7 mouse cellular contexts compared by ENCODE assay signal in genomic region chr4:9135481-9136187, GRCm38 (mm10).
DNase-seq lines count a peak whose midpoint lies in the region; ATAC-seq lines count a peak whose summit lies in the region.

No protein-coding gene starts in this region.

- peak; percentile 97 for DNase-seq in adrenal gland, postnatal 10 days
- peak; percentile 92 for DNase-seq in embryonic facial prominence, embryonic 10.5 days (ENCODE audit: low spot score)
- peak; percentile 98 for DNase-seq in heart, adult 11 months
- peak; percentile 73 for DNase-seq in kidney, adult 11 months
- peak; percentile 98 for DNase-seq in left cerebral cortex, postnatal 4 days
- DNase-seq in skeletal muscle tissue, adult 2 months (ENCODE audit: low read depth, low spot score): peak; percentile 79

- H3K27ac ChIP-seq in embryonic facial prominence, embryonic 10.5 days (replicated peaks): no peak overlapping the region
- peak overlapping the region; percentile 84 for H3K27ac ChIP-seq in midbrain, embryonic 12.5 days (replicated peaks)

- ATAC-seq in midbrain, embryonic 12.5 days (ENCODE audit: low FRiP score, low read depth): peak; percentile 89

- peak overlapping the region; percentile 50 for H3K4me2 ChIP-seq in midbrain, embryonic 12.5 days (replicated peaks)

- intact Hi-C loops in left cerebral cortex, postnatal 4 days (cut with DNase I): loop anchor here (5.0 to 10.0 kb wide), 3 partner anchors 137 to 751 kb away; no protein-coding TSS in a partner anchor

- peaks cover 16% of the 10 kb centered on the region for H3K4me1 ChIP-seq in embryonic facial prominence, embryonic 10.5 days
- peaks cover 10% of the 10 kb centered on the region for H3K4me1 ChIP-seq in midbrain, embryonic 12.5 days

- H3K4me3 ChIP-seq in embryonic facial prominence, embryonic 10.5 days: peak overlapping the region; percentile 45
- H3K4me3 ChIP-seq in midbrain, embryonic 12.5 days: peak overlapping the region; percentile 28

- H3K9ac ChIP-seq in midbrain, embryonic 12.5 days (replicated peaks): peak overlapping the region; percentile 49; the same call in 1 of the 2 replicates

- H3K27me3 ChIP-seq in embryonic facial prominence, embryonic 10.5 days (replicated peaks; ENCODE audit: low read depth, poor library complexity, severe bottlenecking): no peaks in the 10 kb centered on the region; the same call in 1 of the 2 replicates
- H3K27me3 ChIP-seq in midbrain, embryonic 12.5 days: no peaks in the 10 kb centered on the region

- no peaks in the 10 kb centered on the region for H3K36me3 ChIP-seq in embryonic facial prominence, embryonic 10.5 days (replicated peaks)
- no peaks in the 10 kb centered on the region for H3K36me3 ChIP-seq in midbrain, embryonic 12.5 days

- H3K9me3 ChIP-seq in embryonic facial prominence, embryonic 10.5 days: no peaks in the 10 kb centered on the region
- H3K9me3 ChIP-seq in midbrain, embryonic 12.5 days: no peaks in the 10 kb centered on the region

- 12% methylated on average over 21 of the region's 21 CpGs for WGBS in embryonic facial prominence, embryonic 10.5 days
- WGBS in midbrain, embryonic 12.5 days: 11% methylated on average over 21 of the region's 21 CpGs
